8 mouse cellular contexts compared by ENCODE assay signal in the genomic region with DNA sequence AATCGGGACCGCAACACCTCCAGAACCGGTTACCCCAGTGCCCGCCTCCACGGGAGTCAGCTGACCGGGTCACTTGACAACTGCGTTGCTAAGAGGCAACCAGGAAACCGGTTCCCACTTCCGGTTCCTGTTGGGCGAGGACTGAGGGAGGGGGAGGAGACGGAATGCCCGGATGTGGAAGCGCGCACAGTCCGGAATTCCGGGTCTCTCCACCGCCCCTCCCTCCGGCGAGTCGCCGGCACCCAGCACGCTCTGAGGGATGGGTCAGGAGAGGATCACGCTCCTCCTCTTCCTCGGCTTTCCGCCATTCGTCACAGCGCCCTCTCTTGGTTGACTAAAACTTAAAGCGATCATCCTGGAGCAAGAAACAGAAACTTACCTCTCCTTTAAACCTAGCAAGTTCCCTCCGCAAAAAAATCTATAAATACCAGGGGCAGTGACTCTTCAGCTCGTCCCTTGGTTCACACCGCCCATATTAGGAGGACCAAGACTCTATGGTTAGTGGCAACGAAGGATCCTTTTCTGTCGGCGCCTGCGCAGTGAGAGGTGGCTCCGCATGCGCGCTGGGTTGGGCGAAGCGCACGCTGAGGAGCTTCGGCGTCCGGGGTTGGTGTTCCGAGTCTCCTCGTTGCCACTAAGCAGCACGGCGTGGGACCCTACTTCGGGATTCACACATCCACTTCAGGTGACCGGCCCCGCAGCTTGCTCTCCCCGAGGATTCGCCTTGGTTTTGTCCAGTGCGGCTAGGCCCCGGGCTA. TPM values are rescaled to one million over a fixed set of nuclear protein-coding genes. Genes with fewer than 3 reads are reported as not detected.
A peak's percentile ranks its signal among the peaks of the same experiment; 100 is the strongest.
DNase-seq lines count a peak whose midpoint lies in the region; ATAC-seq lines count a peak whose summit lies in the region.

Gene Atp6v1d, minus strand, starts transcription at position 143 of the 758 bp plus-strand sequence.
Gene Eif2s1, plus strand, starts transcription at position 324 of the 758 bp plus-strand sequence.

- peaks cover 3% of the 10 kb centered on the region; the same call in 1 of the 2 replicates for H3K36me3 ChIP-seq in hindbrain, embryonic 12.5 days

- no peaks in the 10 kb centered on the region for H3K27me3 ChIP-seq in hindbrain, embryonic 12.5 days

- peak within 1 kb of the TSS; percentile 82 for H3K4me2 ChIP-seq in hindbrain, embryonic 12.5 days (replicated peaks)

- peak; percentile 99 for DNase-seq in NIH3T3 (ENCODE audit: low read depth)
- peak; percentile 98 to 99 for DNase-seq in cerebellum, postnatal 10 days
- DNase-seq in frontal cortex, postnatal 10 days (ENCODE audit: low spot score in 2 of 2), result peak; percentile 99
- DNase-seq in layer of hippocampus, postnatal 14 days (ENCODE audit: low spot score in 2 of 2), result peak; percentile 99
- DNase-seq in lung, postnatal 14 days, result peak; percentile 98
- DNase-seq in retina, adult 2 months (ENCODE audit: low read depth, low spot score), result peak; percentile 99
- DNase-seq in thymus, postnatal 36 days, result peak; percentile 95 to 98

- H3K4me3 ChIP-seq in hindbrain, embryonic 12.5 days, result peak within 1 kb of the TSS; percentile 86

- H3K4me1 ChIP-seq in hindbrain, embryonic 12.5 days, result peaks cover 22% of the 10 kb centered on the region

- ATAC-seq in hindbrain, embryonic 12.5 days (ENCODE audit: low FRiP score), result peak; percentile 100

- peak within 1 kb of the TSS; percentile 84 for H3K27ac ChIP-seq in hindbrain, embryonic 12.5 days

- under 1% methylated on average over 55 of the region's 55 CpGs for WGBS in hindbrain, embryonic 12.5 days

- no peaks in the 10 kb centered on the region for H3K9me3 ChIP-seq in hindbrain, embryonic 12.5 days (replicated peaks)

- peak within 1 kb of the TSS; percentile 86 for H3K9ac ChIP-seq in hindbrain, embryonic 12.5 days

RNA-seq across cellular contexts. Expression of gene Atp6v1d, which starts in this region (rescaled TPM):
- 95.4 and 98.4 TPM in 2 replicates for polyA plus RNA-seq in hindbrain, embryonic 12.5 days (2016; fragmentation: Nextera tagmentation; extraction: Ambion mirVana)
- 100 to 1,000 TPM; 201 to 213 TPM for total RNA-seq in layer of hippocampus, postnatal 14 days (2021)

RNA-seq across cellular contexts. Expression of gene Eif2s1, which starts in this region (rescaled TPM):
- polyA plus RNA-seq in hindbrain, embryonic 12.5 days (2016; fragmentation: Nextera tagmentation; extraction: Ambion mirVana), result 161 TPM in 2 replicates
- 10 to 100 TPM; 59.8 to 61.6 TPM for total RNA-seq in layer of hippocampus, postnatal 14 days (2021)

Comparison
In these comparisons a context has a peak if more than half of its experiments do, and no peak if none do; other contexts are left out.
1. Peak in every context shown above with its lines: DNase-seq, ATAC-seq, H3K4me3 ChIP-seq and H3K27ac ChIP-seq.